Mouse (Mus musculus) adrenal gland, adult 8-10 months (tissue): ENCODE measurements around the gene Kcng3. TPM values are rescaled to one million over a fixed set of nuclear protein-coding genes. Genes with fewer than 3 reads are reported as not detected.

Source experiments
- DNase-seq: peaks from one replicate; pipeline ENCODE4 v3.0.0; 2022
- total RNA-seq, 4 experiments: library from RNA; stranded (reverse); gene quantifications; 2 replicates each; pipeline ENCODE4 v1.2.4; 2022

Kcng3 gene
- 10 to 100 TPM; 14.4 to 27.6 (median 16.3) TPM for total RNA-seq

- peak; percentile 45 for DNase-seq
These were observed at the start of gene Kcng3 for GRCm38 (mm10) chr17:83631783-83632652. Gene Kcng3 (minus strand): TSS chr17:83631895.

GRCm38 (mm10) chr17:83677370-83677769, 45.7 kb upstream of the Kcng3 start:
- no peak for DNase-seq

- no peak for DNase-seq
These were observed 41.0 kb upstream of the Kcng3 start for GRCm38 (mm10) chr17:83672685-83673084.

- no peak for DNase-seq
These were observed 36.4 kb upstream of the Kcng3 start for GRCm38 (mm10) chr17:83667934-83668690.

DNA sequence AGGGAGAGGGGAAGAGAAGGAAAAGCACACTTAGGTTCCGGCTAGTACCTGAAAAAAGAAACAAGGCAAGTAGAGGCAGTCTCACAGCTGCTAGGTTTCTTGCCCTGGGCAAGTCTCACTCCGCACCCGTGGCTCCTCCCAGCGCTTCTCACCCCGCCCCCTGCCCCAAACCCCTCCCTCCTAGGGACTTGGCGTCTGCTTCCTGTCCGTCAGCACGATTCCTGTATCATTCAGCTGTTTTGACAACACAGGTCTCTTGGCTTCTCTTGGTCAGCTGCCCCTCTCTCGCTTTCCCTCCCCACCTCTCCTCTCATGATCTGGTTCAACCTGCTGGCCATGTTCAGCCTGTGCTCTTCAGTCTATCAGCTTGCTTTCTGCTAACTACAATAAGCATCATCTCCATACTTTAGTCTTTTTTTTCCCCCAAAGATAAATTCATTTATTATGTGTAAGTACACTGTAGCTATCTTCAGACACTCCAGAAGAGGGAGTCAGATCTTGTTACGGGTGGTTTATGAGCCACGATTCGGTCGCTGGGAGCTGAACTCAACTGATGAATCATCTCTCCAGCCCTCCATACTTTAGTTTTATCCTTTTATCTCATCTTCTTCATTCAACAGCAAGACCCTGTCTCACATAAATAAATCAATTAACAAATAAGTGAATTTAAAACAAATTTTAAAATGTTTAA, 35.0 kb upstream of the Kcng3 start:
- DNase-seq: no peak

- DNase-seq: no peak
These were observed 33.1 kb upstream of the Kcng3 start for GRCm38 (mm10) chr17:83664761-83665160.

GRCm38 (mm10) chr17:83658943-83659342, 27.2 kb upstream of the Kcng3 start:
- no peak for DNase-seq

GRCm38 (mm10) chr17:83657375-83657774, 25.7 kb upstream of the Kcng3 start:
- no peak for DNase-seq

GRCm38 (mm10) chr17:83655732-83656131, 24.0 kb upstream of the Kcng3 start:
- DNase-seq: no peak

- no peak for DNase-seq
These were observed 23.0 kb upstream of the Kcng3 start for GRCm38 (mm10) chr17:83654651-83655136.

DNA sequence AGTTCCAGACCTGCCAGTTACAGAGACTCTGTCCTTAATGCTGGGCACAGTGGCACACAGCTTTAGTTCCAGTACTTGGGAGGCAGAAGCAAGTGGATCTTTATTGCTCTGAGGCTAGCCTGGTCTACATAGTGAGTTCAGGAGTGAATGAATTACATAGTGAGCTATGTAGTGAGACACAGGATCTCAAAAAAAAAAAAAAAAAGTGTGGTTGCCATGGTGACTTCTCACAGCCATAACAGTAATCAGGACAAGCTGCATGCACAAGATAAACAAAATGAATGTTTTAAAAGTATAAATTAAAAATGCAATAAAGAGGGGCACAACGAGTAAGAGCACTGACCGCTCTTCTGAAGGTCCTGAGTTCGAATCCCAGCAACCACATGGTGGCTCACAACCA, 21.9 kb upstream of the Kcng3 start:
- DNase-seq: no peak

DNA sequence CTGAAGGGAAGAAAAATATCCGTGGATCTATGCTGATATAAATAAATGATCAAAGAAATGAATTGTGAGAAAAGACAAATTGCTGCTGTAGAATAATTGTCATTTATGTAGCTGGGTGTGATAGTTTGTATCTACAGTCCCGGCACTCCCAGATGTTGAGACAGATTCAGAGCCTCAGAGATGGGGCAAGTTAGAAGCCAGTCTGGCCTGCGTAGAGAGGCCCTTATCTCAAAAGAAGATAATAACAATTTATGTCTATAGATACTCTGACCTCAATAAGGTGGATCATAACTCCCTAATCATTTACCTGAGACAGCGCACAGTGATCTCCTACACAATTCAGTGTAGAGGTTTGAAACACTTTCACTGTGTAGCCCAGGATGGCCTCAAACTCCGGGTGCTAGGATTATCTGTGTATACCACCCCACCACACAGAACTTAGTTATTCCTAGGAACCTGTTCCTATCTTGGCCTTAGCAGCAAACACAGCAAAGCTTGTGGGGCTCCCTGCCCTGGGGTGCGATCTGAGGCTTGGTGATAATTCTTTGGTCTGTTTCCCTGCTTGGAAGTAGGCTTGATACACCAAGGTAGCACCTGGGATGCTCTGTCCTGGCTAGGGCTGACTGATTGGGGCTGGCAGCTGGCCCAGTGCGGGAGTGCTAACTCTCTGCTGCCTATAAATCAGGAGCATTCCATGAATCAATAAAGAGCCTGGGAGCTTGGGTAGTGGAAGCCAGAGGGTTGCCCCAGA, 19.4 kb upstream of the Kcng3 start:
- no peak for DNase-seq

GRCm38 (mm10) chr17:83649986-83650385, 18.3 kb upstream of the Kcng3 start:
- no peak for DNase-seq

GRCm38 (mm10) chr17:83647413-83647812, 15.7 kb upstream of the Kcng3 start:
- no peak for DNase-seq

DNA sequence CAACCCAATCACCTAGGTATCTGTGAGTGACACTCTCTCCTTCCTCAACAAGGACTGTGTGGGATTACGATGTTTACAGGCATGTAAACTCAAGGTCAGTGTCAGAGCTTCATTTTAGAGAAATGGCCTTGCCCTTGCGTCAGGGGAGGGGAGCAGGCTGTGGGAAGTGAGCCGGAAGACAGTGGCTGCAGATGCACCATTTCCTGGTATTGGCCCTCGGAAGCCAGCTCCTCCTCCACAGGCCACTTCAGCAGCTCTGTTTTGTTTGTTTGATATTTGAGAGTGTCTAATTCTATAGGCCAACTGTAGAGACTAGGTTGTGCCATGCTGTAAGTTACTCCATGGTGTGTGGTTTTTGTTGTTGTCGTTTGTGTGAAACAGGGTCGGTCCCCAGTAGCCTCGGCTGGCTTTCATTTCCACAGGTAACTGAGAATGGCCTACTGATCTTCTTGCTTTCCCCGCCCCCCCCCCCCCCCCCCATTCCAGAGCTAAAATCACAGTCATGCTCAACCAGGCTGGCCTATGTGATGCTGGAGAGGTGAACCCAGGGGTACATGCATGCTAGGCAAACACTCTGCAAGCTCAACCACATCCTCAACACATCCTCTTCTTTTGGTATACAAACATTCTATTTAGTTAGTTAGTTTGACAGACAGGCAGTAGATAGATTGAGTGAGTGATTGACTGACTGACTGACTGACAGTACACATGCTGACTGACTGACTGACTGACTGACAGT, 14.9 kb upstream of the Kcng3 start:
- no peak for DNase-seq

DNA sequence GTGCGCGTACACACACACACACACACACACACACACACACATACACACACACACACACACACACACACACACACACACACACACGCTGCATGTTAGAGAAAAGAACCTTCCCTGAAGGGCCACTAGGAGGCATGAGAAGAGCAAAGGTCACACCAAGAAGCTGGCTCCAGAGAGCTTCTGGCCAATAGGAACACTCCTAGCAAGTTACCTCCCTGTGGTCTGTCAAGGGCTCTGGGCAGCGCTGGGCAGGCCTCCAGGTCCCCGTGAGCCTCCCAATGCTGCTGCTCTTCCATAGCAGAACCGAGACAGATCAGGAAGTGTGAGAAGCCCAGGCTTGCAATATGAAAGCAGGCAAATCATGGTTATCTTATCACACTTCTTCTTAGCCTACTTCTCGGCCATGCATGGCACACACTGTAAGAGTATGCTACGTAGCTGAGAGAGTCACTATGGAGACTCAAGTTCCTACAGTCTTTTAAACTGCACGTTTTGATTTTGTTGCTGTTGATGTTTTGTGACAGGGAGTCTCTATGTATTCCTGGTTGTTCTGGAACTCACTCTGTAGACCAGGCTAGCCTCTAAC, 13.6 kb upstream of the Kcng3 start:
- peak; percentile 73 for DNase-seq

- DNase-seq: no peak
These were observed 5.7 kb upstream of the Kcng3 start for GRCm38 (mm10) chr17:83637393-83637792.

DNA sequence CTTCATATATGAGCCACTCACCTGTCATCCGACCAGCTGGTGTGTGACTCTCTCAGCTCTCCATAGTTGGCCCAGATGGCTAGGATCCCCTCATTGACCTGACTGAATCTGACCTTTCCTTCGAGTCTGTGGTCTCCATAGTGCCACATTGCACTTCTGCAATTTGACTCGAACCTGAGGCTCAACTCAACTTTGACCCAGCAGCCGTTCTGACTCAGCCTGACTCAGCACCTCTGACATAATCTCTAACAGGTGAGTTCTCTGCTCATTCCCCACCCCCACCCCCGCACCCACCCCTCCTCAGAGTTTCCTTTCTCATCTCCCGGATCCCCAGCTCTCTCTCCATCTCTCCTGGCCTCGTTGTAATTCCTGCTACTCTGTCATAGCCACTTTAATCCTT, 4.7 kb upstream of the Kcng3 start:
- DNase-seq: no peak

DNA sequence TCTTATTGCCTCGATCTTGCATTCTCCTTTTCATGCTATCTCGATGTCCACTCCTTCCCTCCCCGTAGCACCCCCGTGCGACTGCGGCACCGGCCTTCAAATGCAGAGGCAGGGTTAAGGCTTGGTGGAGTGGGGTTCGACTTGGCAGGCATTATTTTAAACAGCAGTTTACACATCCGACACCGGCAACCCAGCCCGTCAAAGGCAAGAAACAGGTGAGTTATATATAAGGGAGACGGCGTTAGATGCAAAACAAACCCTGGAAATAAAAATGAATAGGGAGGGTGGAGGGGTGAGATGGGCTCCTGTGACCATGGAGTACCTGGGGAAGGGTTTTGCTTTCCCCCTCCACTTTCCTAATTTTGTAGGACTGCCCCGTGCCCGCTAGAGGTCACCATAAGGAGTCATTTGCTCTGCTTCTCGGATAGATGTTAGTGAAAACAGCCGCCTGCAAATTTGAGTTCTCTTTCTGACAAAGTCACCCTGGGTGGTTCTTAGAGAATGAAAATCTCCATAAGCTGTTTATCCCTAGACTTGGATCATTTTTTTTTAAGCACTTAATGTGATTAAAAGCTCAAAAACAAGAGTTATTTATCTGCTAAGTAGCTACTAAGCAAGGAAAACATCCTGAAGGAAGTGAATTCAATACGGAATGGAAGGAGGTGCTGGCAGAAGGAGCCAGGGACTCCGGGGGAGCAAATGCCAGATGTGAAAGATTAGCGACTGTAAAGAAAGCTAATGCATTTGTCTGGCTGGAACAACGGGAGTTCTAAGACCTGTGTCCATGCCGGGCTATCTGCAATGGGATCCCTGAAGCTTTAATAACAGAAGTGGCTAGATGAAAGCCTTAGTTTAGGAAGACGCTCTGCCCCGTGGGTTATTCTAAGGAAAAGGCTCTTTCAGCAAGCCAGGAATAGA, 1.2 kb upstream of the Kcng3 start:
- DNase-seq: peak; percentile 62
